Mouse (Mus musculus): ENCODE data around the gene Tas1r1. TPM values are rescaled to one million over a fixed set of nuclear protein-coding genes. Genes with fewer than 3 reads are reported as not detected.

Gene Tas1r1
- polyA plus RNA-seq, 1 experiment from 2014 or later, result 2.1 TPM

- Histone ChIP-seq H3K9ac (ENCODE audit: low read depth, low read length) (no peak overlapping the region), H3K4me3 (ENCODE audit: low read depth, low read length) (no peak overlapping the region), H3K4me1 (ENCODE audit: control insufficient read depth, insufficient read depth, low read length) (peaks cover 8% of the 10 kb centered on the region), H3K4me2 (ENCODE audit: low read length) (no peak overlapping the region), H3K36me3 (ENCODE audit: control insufficient read depth, insufficient read depth, low read length) (no peaks in the 10 kb centered on the region), H3K27ac (ENCODE audit: low read length) (no peak overlapping the region), H3K9me3 (replicated peaks; ENCODE audit: control insufficient read depth, low read length, poor library complexity, severe bottlenecking) (no peaks in the 10 kb centered on the region), H3K27me3 (ENCODE audit: control insufficient read depth, insufficient read depth, low read depth, low read length) (no peaks in the 10 kb centered on the region)
- 64% methylated on average over 3 of the region's 3 CpGs for WGBS
- ATAC-seq, result no peak
Observed at GRCm38 (mm10) chr4:151999481-151999880, 38.9 kb downstream of the Tas1r1 start.

DNA sequence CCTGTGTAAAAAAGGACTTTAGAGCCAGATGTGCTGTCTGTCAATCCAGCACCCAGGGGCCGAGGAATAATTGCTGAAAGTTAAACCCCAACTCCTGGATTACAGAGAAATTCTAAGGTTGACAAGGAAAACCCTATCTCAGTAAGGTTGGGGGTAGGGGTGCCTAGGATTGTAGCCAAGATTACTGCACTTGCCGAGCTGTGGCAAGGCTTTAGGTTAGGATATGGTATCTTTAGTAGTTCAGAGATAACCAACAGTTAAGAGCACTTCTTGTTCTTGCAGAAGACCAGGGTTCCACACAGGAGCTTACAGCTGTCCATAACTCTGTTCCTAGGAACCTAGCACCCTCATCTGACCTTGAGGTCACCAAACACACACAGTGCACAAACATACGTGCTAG lies 40.7 kb downstream of the Tas1r1 start:
- Histone ChIP-seq H3K4me3 (ENCODE audit: low read depth, low read length) (0 out of 2 replicates have a peak overlapping the region, but pooled peaks have one; percentile 99), H3K9me3 (replicated peaks; ENCODE audit: control insufficient read depth, low read length, poor library complexity, severe bottlenecking) (no peaks in the 10 kb centered on the region), H3K4me2 (ENCODE audit: low read length) (no peak overlapping the region), H3K27me3 (ENCODE audit: control insufficient read depth, insufficient read depth, low read depth, low read length) (no peaks in the 10 kb centered on the region), H3K36me3 (ENCODE audit: control insufficient read depth, insufficient read depth, low read length) (no peaks in the 10 kb centered on the region), H3K9ac (ENCODE audit: low read depth, low read length) (no peak overlapping the region), H3K4me1 (ENCODE audit: control insufficient read depth, insufficient read depth, low read length) (peaks cover 17% of the 10 kb centered on the region), H3K27ac (ENCODE audit: low read length) (no peak overlapping the region)
- WGBS, result 86% methylated on average over 3 of the region's 3 CpGs
- ATAC-seq, result no peak

DNA sequence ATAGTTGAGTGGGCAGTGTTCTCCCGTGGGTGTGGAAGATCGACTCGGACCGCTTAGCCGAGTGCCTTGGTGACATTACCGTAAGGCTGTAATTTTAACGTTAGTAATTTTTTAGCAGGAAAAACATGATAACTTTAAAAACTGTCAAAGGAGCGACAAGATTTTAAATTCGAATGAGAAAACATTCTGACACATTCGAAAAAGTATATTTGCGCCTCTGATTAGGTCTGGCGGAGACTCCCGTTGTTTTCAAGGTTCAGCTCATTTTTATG lies 41.5 kb downstream of the Tas1r1 start:
- ATAC-seq, result no peak; the same call in 1 of the 2 replicates
- 4% methylated on average over 13 of the region's 13 CpGs for WGBS
- peaks cover 17% of the 10 kb centered on the region for H3K4me1 ChIP-seq (ENCODE audit: control insufficient read depth, insufficient read depth, low read length)

DNA sequence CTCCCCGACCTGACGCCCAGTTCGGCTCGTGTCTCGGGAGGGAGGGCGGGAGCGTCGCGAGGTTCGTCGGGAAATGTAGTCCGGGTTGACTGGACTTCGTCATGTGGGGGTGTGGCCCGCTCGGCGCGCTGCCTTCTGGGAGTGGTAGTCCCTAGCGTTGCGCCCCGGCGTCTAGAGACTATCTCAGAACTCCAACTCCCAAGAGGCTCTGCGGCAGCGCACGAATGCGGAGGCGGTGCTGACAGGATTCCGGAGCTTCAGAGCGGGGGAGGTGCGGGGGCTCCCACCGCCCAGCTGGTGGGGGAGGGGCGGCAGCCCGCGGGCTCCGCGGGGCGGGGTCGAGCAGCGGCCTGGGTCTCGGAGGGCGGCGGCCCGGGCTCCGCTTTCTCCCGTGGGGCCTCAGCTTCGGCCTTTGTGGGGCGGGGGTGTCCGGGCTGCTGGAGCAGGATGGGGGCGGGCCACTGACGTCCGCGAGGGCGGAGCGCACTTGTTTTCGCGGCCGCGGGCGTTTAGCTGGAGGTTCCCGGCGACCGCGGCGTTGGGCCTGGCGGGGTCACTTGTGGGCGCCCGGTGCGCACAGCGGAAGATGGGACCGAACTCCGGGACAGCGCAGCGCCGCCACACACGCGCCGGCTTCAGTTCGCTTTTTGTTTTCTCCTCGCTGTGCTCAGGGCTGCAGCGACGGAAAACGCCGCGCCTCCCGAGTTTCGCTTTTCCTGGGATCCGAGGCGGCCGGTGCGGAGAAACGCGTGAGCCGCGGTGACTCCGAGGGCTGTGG lies 42.0 kb downstream of the Tas1r1 start, which contains the start of gene Phf13:
Phf13 (minus strand) TSS at position 86 of the 778 bp plus-strand sequence.
- peaks cover 10% of the 10 kb centered on the region for H3K36me3 ChIP-seq (ENCODE audit: control insufficient read depth, insufficient read depth, low read length)
- H3K9ac ChIP-seq (ENCODE audit: low read depth, low read length), result peak within 1 kb of the TSS; percentile 92
- peak; percentile 97 for ATAC-seq
- under 1% methylated on average over 80 of the region's 94 CpGs for whole genome bisulfite sequencing
- peak within 1 kb of the TSS; percentile 87 for H3K27ac ChIP-seq (ENCODE audit: low read length)
- H3K4me2 ChIP-seq (ENCODE audit: low read length), result peak within 1 kb of the TSS; percentile 92
- peak within 1 kb of the TSS; percentile 99 for H3K4me3 ChIP-seq (ENCODE audit: low read depth, low read length)
- no peaks in the 10 kb centered on the region for H3K27me3 ChIP-seq (ENCODE audit: control insufficient read depth, insufficient read depth, low read depth, low read length)
- peaks cover 17% of the 10 kb centered on the region for H3K4me1 ChIP-seq (ENCODE audit: control insufficient read depth, insufficient read depth, low read length)
- H3K9me3 ChIP-seq (replicated peaks; ENCODE audit: control insufficient read depth, low read length, poor library complexity, severe bottlenecking), result no peaks in the 10 kb centered on the region

More for the DNA sequence above, 41.5 kb downstream of the Tas1r1 start:
- Histone ChIP-seq H3K4me2 (ENCODE audit: low read length) (peak overlapping the region; percentile 79), H3K9me3 (replicated peaks; ENCODE audit: control insufficient read depth, low read length, poor library complexity, severe bottlenecking) (no peaks in the 10 kb centered on the region), H3K27me3 (ENCODE audit: control insufficient read depth, insufficient read depth, low read depth, low read length) (no peaks in the 10 kb centered on the region), H3K9ac (ENCODE audit: low read depth, low read length) (peak overlapping the region; percentile 77), H3K27ac (ENCODE audit: low read length) (peak overlapping the region; percentile 87), H3K4me3 (ENCODE audit: low read depth, low read length) (peak overlapping the region; percentile 99), H3K36me3 (ENCODE audit: control insufficient read depth, insufficient read depth, low read length) (peaks cover 5% of the 10 kb centered on the region; the same call in 1 of the 2 replicates)

DNA sequence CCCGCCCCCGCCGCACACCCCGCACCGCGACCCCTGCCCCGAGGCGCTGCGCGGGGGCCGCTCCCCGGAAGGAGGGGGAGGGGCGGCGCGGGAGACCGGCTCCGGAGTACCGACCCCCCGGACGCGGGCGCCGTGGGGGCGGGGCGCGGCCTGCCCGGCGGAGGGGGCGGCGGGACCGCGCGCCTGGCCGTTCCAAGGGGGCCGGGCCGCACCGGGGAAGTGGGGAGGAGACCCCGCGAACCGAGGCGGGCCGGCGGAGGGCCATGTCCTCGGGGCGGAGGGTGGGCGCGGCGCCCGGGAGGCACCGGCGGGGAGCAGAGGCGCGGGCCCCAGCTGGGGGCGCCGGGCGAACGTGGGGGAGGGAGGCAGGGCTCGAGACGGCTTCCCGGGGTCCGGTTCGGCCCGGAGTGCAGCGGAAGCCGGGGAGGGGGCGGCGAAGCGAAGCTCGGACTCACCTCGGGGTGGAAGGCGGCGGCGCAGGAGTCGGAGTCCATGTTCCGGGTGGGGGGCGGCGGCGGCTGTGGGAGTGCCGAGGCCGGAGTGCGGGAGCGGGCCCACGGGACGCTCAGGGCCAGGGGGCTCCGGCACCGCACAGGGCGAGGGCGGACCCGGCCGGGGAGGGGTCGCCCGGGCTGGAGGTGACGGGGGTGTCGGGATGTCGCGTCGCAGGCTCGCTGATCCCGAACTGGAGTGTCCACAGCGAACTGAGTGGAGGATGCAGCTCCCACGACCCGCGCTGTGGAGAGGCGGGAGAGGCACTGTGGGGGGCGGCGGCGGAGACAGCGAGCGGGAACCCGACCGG lies 42.8 kb downstream of the Tas1r1 start:
- Histone ChIP-seq H3K27ac (ENCODE audit: low read length) (peak overlapping the region; percentile 55), H3K36me3 (ENCODE audit: control insufficient read depth, insufficient read depth, low read length) (peaks cover 15% of the 10 kb centered on the region), H3K9ac (ENCODE audit: low read depth, low read length) (peak overlapping the region; percentile 92), H3K4me2 (ENCODE audit: low read length) (peak overlapping the region; percentile 92), H3K4me1 (ENCODE audit: control insufficient read depth, insufficient read depth, low read length) (peaks cover 17% of the 10 kb centered on the region), H3K4me3 (ENCODE audit: low read depth, low read length) (peak overlapping the region; percentile 99), H3K27me3 (ENCODE audit: control insufficient read depth, insufficient read depth, low read depth, low read length) (no peaks in the 10 kb centered on the region), H3K9me3 (replicated peaks; ENCODE audit: control insufficient read depth, low read length, poor library complexity, severe bottlenecking) (no peaks in the 10 kb centered on the region)
- ATAC-seq, result peak; percentile 70; the same call in 1 of the 2 replicates
- 0% methylated on average over 25 of the region's 111 CpGs for WGBS

- no peak overlapping the region for H3K27ac ChIP-seq (ENCODE audit: low read length)
- ATAC-seq, result no peak
- no peaks in the 10 kb centered on the region for H3K27me3 ChIP-seq (ENCODE audit: control insufficient read depth, insufficient read depth, low read depth, low read length)
Observed at GRCm38 (mm10) chr4:151994228-151995171, 43.9 kb downstream of the Tas1r1 start.

GRCm38 (mm10) chr4:151993035-151993434 lies 45.3 kb downstream of the Tas1r1 start:
- Histone ChIP-seq H3K27ac (ENCODE audit: low read length) (no peak overlapping the region), H3K4me3 (ENCODE audit: low read depth, low read length) (no peak overlapping the region), H3K9me3 (replicated peaks; ENCODE audit: control insufficient read depth, low read length, poor library complexity, severe bottlenecking) (no peaks in the 10 kb centered on the region), H3K9ac (ENCODE audit: low read depth, low read length) (no peak overlapping the region), H3K4me1 (ENCODE audit: control insufficient read depth, insufficient read depth, low read length) (peaks cover 18% of the 10 kb centered on the region), H3K36me3 (ENCODE audit: control insufficient read depth, insufficient read depth, low read length) (peaks cover 17% of the 10 kb centered on the region), H3K4me2 (ENCODE audit: low read length) (no peak overlapping the region), H3K27me3 (ENCODE audit: control insufficient read depth, insufficient read depth, low read depth, low read length) (no peaks in the 10 kb centered on the region)
- ATAC-seq, result no peak
- WGBS, result 88% methylated on average over 6 of the region's 6 CpGs

More at GRCm38 (mm10) chr4:151994228-151995171, 43.9 kb downstream of the Tas1r1 start:
- H3K4me2 ChIP-seq (ENCODE audit: low read length), result peak overlapping the region; percentile 92
- under 1% methylated on average over 52 of the region's 61 CpGs for WGBS
- peaks cover 17% of the 10 kb centered on the region for H3K36me3 ChIP-seq (ENCODE audit: control insufficient read depth, insufficient read depth, low read length)
- peak overlapping the region; percentile 92 for H3K9ac ChIP-seq (ENCODE audit: low read depth, low read length)
- no peaks in the 10 kb centered on the region for H3K9me3 ChIP-seq (replicated peaks; ENCODE audit: control insufficient read depth, low read length, poor library complexity, severe bottlenecking)
- peaks cover 17% of the 10 kb centered on the region for H3K4me1 ChIP-seq (ENCODE audit: control insufficient read depth, insufficient read depth, low read length)
- peak overlapping the region; percentile 99 for H3K4me3 ChIP-seq (ENCODE audit: low read depth, low read length)

DNA sequence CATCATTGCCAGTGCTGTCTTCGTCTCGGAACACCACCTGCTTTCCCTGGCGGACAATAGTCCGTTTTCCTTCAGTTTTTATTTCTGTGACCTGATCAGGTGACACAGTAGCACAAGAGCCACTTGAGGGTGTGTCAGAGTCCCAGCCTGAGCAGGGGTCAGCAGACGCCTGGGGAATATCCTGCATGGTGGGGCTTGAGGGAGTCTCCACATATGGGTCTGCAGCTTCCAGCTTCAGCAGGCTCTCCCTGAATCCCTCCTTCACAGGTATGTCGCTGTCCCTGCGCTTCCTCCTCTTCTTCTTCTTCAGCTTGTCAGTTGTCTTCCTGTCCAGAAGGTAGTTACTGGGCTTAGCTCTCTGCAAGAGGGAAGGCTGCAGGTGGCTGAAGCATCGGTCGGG lies 46.3 kb downstream of the Tas1r1 start:
- Histone ChIP-seq H3K9ac (ENCODE audit: low read depth, low read length) (no peak overlapping the region), H3K36me3 (ENCODE audit: control insufficient read depth, insufficient read depth, low read length) (peaks cover 17% of the 10 kb centered on the region), H3K4me1 (ENCODE audit: control insufficient read depth, insufficient read depth, low read length) (peaks cover 19% of the 10 kb centered on the region), H3K4me2 (ENCODE audit: low read length) (no peak overlapping the region), H3K4me3 (ENCODE audit: low read depth, low read length) (no peak overlapping the region), H3K27me3 (ENCODE audit: control insufficient read depth, insufficient read depth, low read depth, low read length) (no peaks in the 10 kb centered on the region), H3K27ac (ENCODE audit: low read length) (no peak overlapping the region), H3K9me3 (replicated peaks; ENCODE audit: control insufficient read depth, low read length, poor library complexity, severe bottlenecking) (no peaks in the 10 kb centered on the region)
- no peak for ATAC-seq
- WGBS, result 89% methylated on average over 9 of the region's 9 CpGs

All from midbrain, embryonic 16.5 days (tissue).